Mouse (Mus musculus) C2C12 (cell line): ENCODE results near the gene Nrcam.

ENCODE experiments used
- CEBPB ChIP-seq: IDR thresholded peaks from one replicate; pipeline ENCODE4 v1.6.1; 2011; ENCODE audit warnings: low read depth, mild to moderate bottlenecking, control low read depth, moderate library complexity
- CTCF ChIP-seq: IDR thresholded peaks from one replicate; pipeline ENCODE4 v1.5.1; 2011; ENCODE audit not compliant: control insufficient read depth, insufficient read depth, insufficient read length
- FOSL1 ChIP-seq: IDR thresholded peaks from one replicate; pipeline ENCODE4 v1.8.0; 2011; ENCODE audit warnings: mild to moderate bottlenecking, low read length; ENCODE audit not compliant: poor library complexity, insufficient read depth, severe bottlenecking
- MAX ChIP-seq: IDR thresholded peaks from one replicate; pipeline ENCODE4 v1.6.1; 2011; ENCODE audit warnings: mild to moderate bottlenecking, control low read depth
- MYOD1 ChIP-seq: IDR thresholded peaks from one replicate; pipeline ENCODE4 v1.6.1; 2011; ENCODE audit warnings: low read depth; ENCODE audit not compliant: control insufficient read depth, insufficient read length
- MYOG ChIP-seq: IDR thresholded peaks from one replicate; pipeline ENCODE4 v1.6.1; 2011; ENCODE audit not compliant: control insufficient read depth, insufficient read length; ENCODE audit errors: extremely low read depth
- USF1 ChIP-seq: IDR thresholded peaks from one replicate; pipeline ENCODE4 v1.6.1; 2011; ENCODE audit warnings: low read depth, mild to moderate bottlenecking, control low read depth, moderate library complexity

GRCm38 (mm10) chr12:44574167-44574566 is 245.5 kb downstream of the Nrcam start:
- no peak for TF ChIP-seq MYOD1
- TF ChIP-seq CTCF: no peak
- no peak for TF ChIP-seq CEBPB
- TF ChIP-seq USF1: no peak
- TF ChIP-seq MYOG: no peak
- TF ChIP-seq FOSL1: no peak
- TF ChIP-seq MAX: no peak
